Mouse (Mus musculus) forebrain, embryonic 14.5 days (tissue): ENCODE measurements at regions not wholly inside any gene's neighbourhood (a gene's known extent, or its start where the extent isn't known, plus 50 kb on each side); places are given as distances from the start of the nearest gene placed in this dataset.
A peak's percentile ranks its signal among the peaks of the same experiment; 100 is the strongest.
"Not testable (repeated sequence)": the region's sequence is repeated elsewhere in the genome, so short reads cannot be mapped to it uniquely, and the experiment has no call there.

Experiments used
- ATAC-seq: fragments of 200-750 bp; cut with Nextera tagmentation; 2 replicates; pipeline ENCODE4 v1.8.0; 2017; ENCODE audit warnings: mild to moderate bottlenecking, moderate library complexity
- DNase-seq: peaks from one replicate; pipeline ENCODE4 v3.0.0-alpha.2; 2015; ENCODE audit warnings: low spot score
- H3K27ac ChIP-seq: fragments of 300-500 bp; sonication (generic); 2 replicates; pipeline ENCODE4 v1.5.1; 2014; ENCODE audit warnings: low read depth, mild to moderate bottlenecking, control low read depth, low read length, moderate library complexity
- H3K27me3 ChIP-seq: fragments of 300-500 bp; sonication (generic); replicated peaks from 2 replicates; pipeline ENCODE4 v1.6.1; 2014; ENCODE audit warnings: low read length, control low read depth, mixed read lengths; ENCODE audit not compliant: control insufficient read depth, insufficient read depth
- H3K36me3 ChIP-seq: fragments of 300-500 bp; sonication (generic); 2 replicates; pipeline ENCODE4 v1.6.1; 2014; ENCODE audit warnings: low read length, control low read depth; ENCODE audit not compliant: control insufficient read depth, insufficient read depth
- H3K4me1 ChIP-seq: fragments of 300-500 bp; sonication (generic); 2 replicates; pipeline ENCODE4 v1.6.1; 2014; ENCODE audit warnings: antibody characterized with exemption, low read length, control low read depth; ENCODE audit not compliant: control insufficient read depth, insufficient read depth
- H3K4me2 ChIP-seq: fragments of 300-500 bp; sonication (generic); 2 replicates; pipeline ENCODE4 v1.6.1; 2014; ENCODE audit warnings: mild to moderate bottlenecking, control low read depth, low read length
- H3K4me3 ChIP-seq: fragments of 300-500 bp; sonication (generic); 2 replicates; pipeline ENCODE4 v1.5.1; 2014; ENCODE audit warnings: low read depth, low read length, control low read depth
- H3K9ac ChIP-seq: fragments of 300-500 bp; sonication (generic); 2 replicates; pipeline ENCODE4 v1.6.1; 2014; ENCODE audit warnings: mild to moderate bottlenecking, low read length, control low read depth, moderate library complexity
- H3K9me3 ChIP-seq: fragments of 300-500 bp; sonication (generic); replicated peaks from 2 replicates; pipeline ENCODE4 v1.6.1; 2016; ENCODE audit warnings: low read length, control low read depth, mixed read lengths; ENCODE audit not compliant: control insufficient read depth
- WGBS: fragments of 180-500 bp; shearing (Covaris S2); extraction: QIAGEN DNeasy Blood & Tissue Kit; methylation state at CpG from one replicate; pipeline ENCODE4 v1.1.7; 2014; 5-methylcytosine and 5-hydroxymethylcytosine counted together

- no peaks in the 10 kb centered on the region for H3K27me3 ChIP-seq
These were observed 611.2 kb downstream of the 5730507C01Rik start for GRCm38 (mm10) chr12:19125541-19125940.

GRCm38 (mm10) chr12:19175631-19176030 lies 661.3 kb downstream of the 5730507C01Rik start:
- no peaks in the 10 kb centered on the region for H3K4me1 ChIP-seq
- no peak for ATAC-seq
- no peak overlapping the region for H3K9ac ChIP-seq
- H3K9me3 ChIP-seq: no peaks in the 10 kb centered on the region; the same call in 1 of the 2 replicates
- WGBS: 19% methylated on average over 29 of the region's 43 CpGs
- H3K27me3 ChIP-seq: no peaks in the 10 kb centered on the region
- H3K4me2 ChIP-seq: no peak overlapping the region
- no peaks in the 10 kb centered on the region for H3K36me3 ChIP-seq
- no peak overlapping the region for H3K27ac ChIP-seq
- no peak for DNase-seq
- no peak overlapping the region for H3K4me3 ChIP-seq

More at GRCm38 (mm10) chr12:19125541-19125940, 611.2 kb downstream of the 5730507C01Rik start:
- no peak overlapping the region for H3K9ac ChIP-seq
- no peak overlapping the region for H3K4me3 ChIP-seq
- H3K4me1 ChIP-seq: no peaks in the 10 kb centered on the region
- no peaks in the 10 kb centered on the region for H3K36me3 ChIP-seq
- H3K4me2 ChIP-seq: no peak overlapping the region
- H3K9me3 ChIP-seq: peaks cover 11% of the 10 kb centered on the region; the same call in 1 of the 2 replicates
- no peak for ATAC-seq
- no peak overlapping the region for H3K27ac ChIP-seq
- DNase-seq: no peak
- 74% methylated on average over 4 of the region's 4 CpGs for WGBS

- no peak overlapping the region for H3K9ac ChIP-seq
- no peak overlapping the region for H3K4me2 ChIP-seq
- WGBS: 94% methylated on average over 5 of the region's 5 CpGs
- H3K9me3 ChIP-seq: peaks cover 4% of the 10 kb centered on the region; the same call in 1 of the 2 replicates
- DNase-seq (no peak), ATAC-seq (no peak)
- no peaks in the 10 kb centered on the region for H3K4me1 ChIP-seq
- no peak overlapping the region for H3K27ac ChIP-seq
- no peak overlapping the region for H3K4me3 ChIP-seq
- no peaks in the 10 kb centered on the region for H3K36me3 ChIP-seq
- no peaks in the 10 kb centered on the region for H3K27me3 ChIP-seq
These were observed 678.1 kb downstream of the 5730507C01Rik start for GRCm38 (mm10) chr12:19192396-19192795.

- H3K9me3 ChIP-seq, H3K4me1 ChIP-seq, H3K27me3 ChIP-seq, H3K4me2 ChIP-seq, H3K27ac ChIP-seq, H3K4me3 ChIP-seq, H3K36me3 ChIP-seq, H3K9ac ChIP-seq, ATAC-seq, DNase-seq: not testable (repeated sequence)
- 90% methylated on average over 3 of the region's 3 CpGs for WGBS
These were observed 678.7 kb downstream of the 5730507C01Rik start for GRCm38 (mm10) chr12:19193041-19193440.

- DNase-seq, H3K9ac ChIP-seq, H3K27ac ChIP-seq, H3K9me3 ChIP-seq, H3K4me3 ChIP-seq, H3K27me3 ChIP-seq, H3K36me3 ChIP-seq, H3K4me1 ChIP-seq, ATAC-seq, H3K4me2 ChIP-seq: not testable (repeated sequence)
- WGBS: 81% methylated on average over 1 of the region's 1 CpGs
These were observed 709.7 kb downstream of the 5730507C01Rik start for GRCm38 (mm10) chr12:19223996-19224395.

- ATAC-seq, H3K27me3 ChIP-seq, H3K4me3 ChIP-seq, H3K9me3 ChIP-seq, H3K27ac ChIP-seq, H3K36me3 ChIP-seq, H3K4me1 ChIP-seq, H3K4me2 ChIP-seq, DNase-seq, H3K9ac ChIP-seq: not testable (repeated sequence)
- WGBS: 93% methylated on average over 21 of the region's 23 CpGs
These were observed 707.6 kb upstream of the Gm21863 start for GRCm38 (mm10) chr12:19246731-19247130.

- not testable (repeated sequence) for H3K36me3 ChIP-seq, H3K9ac ChIP-seq, H3K27me3 ChIP-seq, H3K27ac ChIP-seq, H3K9me3 ChIP-seq, H3K4me1 ChIP-seq, ATAC-seq
- DNase-seq: peak; percentile 25
- Histone ChIP-seq H3K4me3 (peak overlapping the region; percentile 23), H3K4me2 (0 out of 2 replicates have a peak overlapping the region, but pooled peaks have one; percentile 12)
- WGBS: 24% methylated on average over 49 of the region's 75 CpGs
These were observed 665.9 kb upstream of the Gm21863 start for GRCm38 (mm10) chr12:19288271-19288890.

GRCm38 (mm10) chr12:19289038-19289437 lies 665.3 kb upstream of the Gm21863 start:
- H3K4me2 ChIP-seq, H3K27ac ChIP-seq, H3K4me1 ChIP-seq, DNase-seq, H3K36me3 ChIP-seq, H3K9ac ChIP-seq, ATAC-seq, H3K27me3 ChIP-seq, H3K9me3 ChIP-seq: not testable (repeated sequence)
- 67% methylated on average over 18 of the region's 18 CpGs for WGBS
- peak overlapping the region; percentile 23; the same call in 1 of the 2 replicates for H3K4me3 ChIP-seq

GRCm38 (mm10) chr12:19292068-19292770 lies 662.1 kb upstream of the Gm21863 start:
- not testable (repeated sequence) for H3K9ac ChIP-seq, H3K4me3 ChIP-seq, H3K4me1 ChIP-seq, H3K9me3 ChIP-seq, H3K27me3 ChIP-seq, DNase-seq, ATAC-seq, H3K4me2 ChIP-seq, H3K36me3 ChIP-seq, H3K27ac ChIP-seq
- WGBS: 78% methylated on average over 2 of the region's 3 CpGs
